Mouse (Mus musculus) heart, postnatal 36 days (tissue): Measurements from ENCODE around the gene Mustn1. TPM values are rescaled to one million over a fixed set of nuclear protein-coding genes. Genes with fewer than 3 reads are reported as not detected.
A peak's percentile ranks its signal among the peaks of the same experiment; 100 is the strongest.

ENCODE experiments used
- DNase-seq, 2 experiments: peaks; one replicate each; pipeline ENCODE4 v3.0.0; 2021 to 2022
- intact Hi-C: fragments of 180-260 bp; cut with DNase I; formaldehyde crosslinking; loops from one replicate; pipeline ENCODE4 v1.15.1; 2025
- total RNA-seq, 2 experiments: library from RNA; stranded (reverse); gene quantifications; 2 replicates each; pipeline ENCODE4 v1.2.3; 2021

Mustn1 gene
- total RNA-seq, 2 experiments from 2014 or later: 12.7 to 16.5 TPM

- no peak for DNase-seq
- intact Hi-C loops: no loop called here
Measured at GRCm38 (mm10) chr14:30877827-30878226, 1.2 kb upstream of the Mustn1 start.

GRCm38 (mm10) chr14:30879794-30880193, 794 bp downstream of the Mustn1 start:
- intact Hi-C loops: loop anchor here (5.0 kb wide), 3 partner anchors 52 to 287 kb away; partner anchors contain the start of gene Tmem110
- DNase-seq: no peak

DNA sequence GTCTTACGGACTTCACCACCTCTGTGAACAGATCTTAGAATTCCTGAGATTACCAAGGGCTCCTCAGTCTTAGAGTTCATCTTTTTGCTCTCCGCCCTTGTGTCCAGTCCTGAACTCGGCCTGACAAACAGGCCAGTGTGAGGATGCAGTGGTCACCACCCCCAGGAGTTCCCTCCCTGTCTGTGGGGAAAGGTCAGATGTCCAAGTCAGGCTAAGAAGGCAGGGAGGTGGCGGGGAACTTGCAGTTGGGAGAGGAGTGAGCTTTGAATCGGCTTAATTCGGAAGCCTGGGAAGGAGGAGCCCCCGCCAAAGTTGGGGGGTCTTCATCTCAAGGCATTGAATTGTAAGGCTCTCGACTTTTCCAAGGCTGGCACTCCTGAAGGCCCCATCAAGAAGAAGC, 1.3 kb downstream of the Mustn1 start:
- intact Hi-C loops: loop anchor here (5.0 kb wide), 3 partner anchors 53 to 288 kb away; partner anchors contain the start of gene Tmem110

GRCm38 (mm10) chr14:30880811-30881717, 2.1 kb downstream of the Mustn1 start:
- intact Hi-C loops: loop anchor here (1.0 to 5.0 kb wide), 4 partner anchors 15 to 289 kb away; partner anchors contain the start of gene Tmem110
- DNase-seq: peak; percentile 70 to 83

More for the DNA sequence above, 1.3 kb downstream of the Mustn1 start:
- DNase-seq: no peak

- intact Hi-C loops: loop anchor here (1.0 to 5.0 kb wide), 4 partner anchors 15 to 289 kb away; partner anchors contain the start of gene Tmem110
- no peak for DNase-seq
Measured at GRCm38 (mm10) chr14:30881718-30882108, 2.7 kb downstream of the Mustn1 start.

DNA sequence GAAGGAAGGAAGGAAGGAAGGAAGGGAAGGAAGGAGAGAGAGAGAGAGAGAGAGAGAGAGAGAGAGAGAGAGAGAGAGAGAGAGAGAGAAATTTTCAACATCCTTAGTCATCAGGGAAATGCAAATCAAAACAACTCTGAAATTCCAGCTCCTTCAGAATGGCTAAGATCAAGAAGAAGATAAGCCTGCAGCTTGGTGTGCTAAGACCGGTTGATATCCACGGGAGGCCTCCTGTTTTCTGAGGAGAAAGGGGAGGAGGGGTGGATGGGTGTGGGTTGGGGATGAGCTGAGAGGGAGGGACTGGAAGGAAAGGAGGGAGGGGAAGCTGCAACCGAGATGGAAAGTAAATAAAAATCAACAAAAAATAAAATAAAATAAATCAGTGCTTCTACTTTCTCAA, 6.3 kb downstream of the Mustn1 start:
- intact Hi-C loops: no loop called here
- DNase-seq: no peak

GRCm38 (mm10) chr14:30886204-30886603, 7.2 kb downstream of the Mustn1 start, which contains the start of gene Itih4:
Itih4 (plus strand) TSS chr14:30886476.
- intact Hi-C loops: no loop called here
- no peak for DNase-seq

DNA sequence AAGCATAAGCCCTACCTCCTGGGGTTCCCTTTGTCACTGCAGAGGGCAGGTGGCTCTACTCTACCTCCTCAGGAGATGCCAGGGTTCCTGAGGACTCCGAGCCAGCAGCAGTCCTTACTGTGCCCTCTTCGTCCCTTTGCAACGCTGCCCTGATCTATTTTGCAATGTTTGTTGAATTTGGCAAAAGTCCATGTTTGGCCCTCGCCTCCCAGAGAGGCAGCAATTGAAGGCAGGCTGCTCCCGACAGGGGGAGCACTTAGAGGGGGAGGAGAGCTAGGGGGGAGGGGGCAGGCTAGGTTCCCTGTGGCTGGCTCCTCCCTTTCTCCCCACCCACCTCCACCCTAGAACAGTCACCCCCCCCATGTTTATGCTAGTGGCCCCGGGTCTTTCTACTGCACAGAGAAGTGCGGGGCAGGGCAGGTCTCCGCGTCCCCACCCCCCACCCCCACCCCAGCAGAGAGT, 9.3 kb downstream of the Mustn1 start:
- intact Hi-C loops: no loop called here
- peak; percentile 57 to 63 for DNase-seq

DNA sequence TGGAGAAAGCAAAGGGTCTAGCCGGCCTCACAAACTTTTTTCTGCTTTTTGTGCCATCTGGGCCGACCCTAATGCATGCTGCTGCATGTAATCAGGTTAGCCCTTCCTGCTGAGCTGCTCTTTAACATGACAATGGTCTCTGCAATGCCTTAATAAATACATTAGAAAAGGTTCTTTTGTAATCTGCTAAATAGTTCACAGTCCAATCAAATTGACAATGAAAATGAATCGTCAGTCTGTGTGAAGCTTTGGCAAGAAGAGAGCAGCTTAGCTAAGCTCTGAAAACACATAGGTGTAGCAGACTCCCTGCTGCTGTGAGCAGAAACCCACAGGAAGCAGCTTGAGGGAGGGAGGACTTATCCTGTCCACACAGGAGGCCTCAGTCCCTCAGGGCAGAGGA, 21.0 kb downstream of the Mustn1 start:
- DNase-seq: no peak
- intact Hi-C loops: no loop called here

- intact Hi-C loops: no loop called here
- no peak for DNase-seq
Measured at GRCm38 (mm10) chr14:30902628-30903027, 23.6 kb downstream of the Mustn1 start.

DNA sequence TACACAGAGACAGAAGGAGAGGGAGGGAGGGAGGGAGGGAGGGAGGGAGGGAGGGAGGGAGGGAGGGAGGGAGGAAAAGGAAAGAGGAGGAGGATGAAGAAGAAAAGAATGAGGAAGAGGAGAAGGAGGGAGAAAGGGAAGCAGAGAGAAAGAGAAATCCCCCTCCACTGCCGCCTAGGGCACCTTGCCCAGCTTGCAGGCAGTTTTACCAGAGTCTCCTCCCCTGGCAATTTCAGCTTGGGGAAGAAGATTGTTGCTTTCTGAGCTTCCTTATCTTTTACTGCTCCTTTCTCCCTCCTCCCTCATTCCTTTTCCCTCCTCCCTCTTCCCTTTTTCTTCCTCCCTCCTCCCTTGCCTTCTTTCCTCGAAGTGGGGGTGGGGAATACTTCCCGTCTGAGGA, 24.0 kb downstream of the Mustn1 start:
- intact Hi-C loops: no loop called here
- DNase-seq: no peak

DNA sequence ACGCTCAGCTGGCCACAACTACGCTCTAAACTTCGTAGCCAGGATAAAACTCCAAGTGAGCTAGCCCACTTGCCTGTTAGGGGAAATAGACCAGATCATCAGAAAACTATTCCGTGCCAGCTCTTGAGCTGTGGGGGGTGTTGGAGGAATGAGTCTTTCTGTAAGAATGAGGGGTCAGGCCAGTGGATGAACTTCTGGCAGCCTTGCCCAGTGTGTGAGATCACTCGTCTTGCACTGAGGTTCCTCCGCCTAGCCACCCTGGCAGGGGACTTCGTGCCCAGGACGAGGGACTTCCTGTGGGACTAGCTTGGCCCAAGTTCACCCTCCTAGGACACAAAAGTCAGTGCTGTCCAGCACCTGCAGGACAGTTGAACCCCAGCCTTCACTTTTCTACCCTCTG, 25.3 kb downstream of the Mustn1 start:
- intact Hi-C loops: no loop called here
- no peak for DNase-seq

- intact Hi-C loops: no loop called here
- no peak for DNase-seq
Measured at GRCm38 (mm10) chr14:30906001-30906400, 27.0 kb downstream of the Mustn1 start.

- intact Hi-C loops: no loop called here
- no peak for DNase-seq
Measured at GRCm38 (mm10) chr14:30907814-30908265, 28.8 kb downstream of the Mustn1 start.

GRCm38 (mm10) chr14:30911141-30911540, 32.1 kb downstream of the Mustn1 start:
- DNase-seq: no peak
- intact Hi-C loops: no loop called here

DNA sequence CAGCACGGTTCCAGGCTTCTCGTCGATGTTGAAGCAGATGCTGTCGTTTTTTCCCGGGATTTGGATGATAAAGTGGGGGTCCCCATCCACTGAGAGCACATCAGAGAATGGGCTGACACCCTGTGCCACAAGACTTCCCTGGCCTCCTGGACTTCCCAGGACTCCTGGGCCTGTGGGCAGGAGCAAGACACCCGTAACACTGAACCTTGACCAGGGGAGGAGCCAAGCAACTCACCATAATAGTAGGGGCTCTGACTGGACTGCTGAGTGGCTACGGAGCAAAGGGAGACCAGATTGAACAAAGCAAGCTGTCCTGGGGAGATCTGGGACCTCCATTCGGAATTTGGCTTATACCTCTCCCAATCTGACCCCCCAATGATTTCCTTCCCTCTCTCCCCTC, 33.6 kb downstream of the Mustn1 start:
- no peak for DNase-seq
- intact Hi-C loops: no loop called here

GRCm38 (mm10) chr14:30913404-30913803, 34.4 kb downstream of the Mustn1 start:
- intact Hi-C loops: no loop called here
- peak in 1 of 2 experiments; percentile 13 for DNase-seq

DNA sequence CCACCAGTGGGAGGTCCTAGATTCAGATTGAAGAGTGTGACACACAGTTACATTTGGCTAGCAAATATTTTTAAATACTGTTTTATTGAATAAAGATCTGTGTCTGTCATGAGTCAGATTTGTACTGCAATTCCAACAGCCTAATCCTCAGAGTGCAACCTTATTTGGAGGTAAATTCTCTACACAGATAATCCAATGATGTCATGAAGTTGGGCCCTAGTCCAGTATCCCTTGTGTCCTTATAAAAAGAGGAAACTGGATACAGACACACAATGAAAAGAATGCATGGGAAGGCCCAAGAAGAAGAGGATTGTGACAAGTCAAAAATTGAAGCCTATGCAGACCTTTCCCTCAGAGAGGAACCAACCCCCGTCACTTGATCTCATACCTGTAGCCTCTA, 37.5 kb downstream of the Mustn1 start:
- intact Hi-C loops: no loop called here
- DNase-seq: no peak

DNA sequence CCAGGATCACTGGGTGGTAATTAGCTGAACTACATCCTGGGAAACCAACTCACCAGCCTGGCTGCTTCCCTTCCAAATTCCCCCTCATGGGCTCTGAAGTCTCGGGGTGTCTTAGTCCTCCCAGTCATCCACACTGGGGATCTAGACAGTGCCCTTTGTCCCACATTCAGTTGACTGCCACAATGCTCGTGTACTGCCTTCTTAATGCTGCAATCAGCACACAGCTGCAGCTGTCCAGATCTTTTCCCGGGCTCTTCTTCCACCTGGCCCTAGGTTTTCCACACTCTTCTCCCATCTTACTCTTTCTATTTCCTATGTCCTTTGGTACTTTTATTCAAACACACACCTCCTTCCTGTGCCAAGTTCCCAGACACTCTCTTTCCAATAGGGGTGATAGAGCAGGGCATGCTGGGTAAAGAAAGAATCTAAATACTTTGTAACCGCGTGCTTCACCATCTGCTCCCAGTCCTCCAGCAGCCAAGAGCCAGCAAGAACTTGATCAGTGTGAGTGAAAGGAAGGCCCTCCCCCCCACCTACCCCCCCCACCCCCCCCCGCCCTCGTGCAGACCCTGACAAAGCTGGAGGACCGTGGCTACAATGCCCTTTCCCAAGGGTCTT, 43.2 kb downstream of the Mustn1 start:
- no peak for DNase-seq
- intact Hi-C loops: no loop called here

DNA sequence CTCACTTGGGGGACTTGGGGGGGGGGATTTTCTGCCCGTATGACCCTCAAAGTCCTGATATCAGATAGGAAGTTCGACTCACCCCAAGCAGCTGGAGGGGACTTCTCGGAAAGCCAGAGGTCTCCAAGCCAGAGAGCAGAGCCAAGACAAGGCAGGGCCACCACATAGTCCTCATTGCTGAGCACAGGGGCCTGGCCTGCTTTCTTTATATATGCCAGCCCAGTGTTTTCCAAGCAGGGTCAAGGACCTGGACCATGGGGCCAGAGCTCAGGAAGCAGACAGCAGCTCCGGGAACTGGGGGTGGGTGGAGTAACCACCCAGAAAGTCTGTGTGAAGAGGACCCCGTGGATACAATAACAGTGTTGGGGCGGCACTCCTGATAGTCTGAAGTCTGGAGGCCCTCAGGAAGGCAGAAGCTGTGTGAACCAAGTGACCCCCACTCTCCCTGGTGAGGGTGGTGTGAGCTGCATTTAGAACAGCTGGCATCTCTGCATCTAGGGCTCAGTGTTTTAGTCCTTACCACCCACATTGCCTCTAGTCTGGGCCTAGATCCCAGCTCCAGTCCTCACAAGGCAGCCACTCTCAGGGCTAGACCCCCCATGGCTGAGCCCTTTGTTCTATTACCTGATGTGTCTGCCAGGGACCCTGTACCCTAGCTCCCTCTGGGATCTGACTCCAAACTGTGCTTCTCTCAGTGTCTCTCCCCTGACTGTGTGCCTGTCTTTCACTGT, 44.5 kb downstream of the Mustn1 start, which contains the start of gene Itih3:
Itih3 (minus strand) TSS at position 386 of the 731 bp plus-strand sequence.
- no peak for DNase-seq
- intact Hi-C loops: no loop called here

- DNase-seq: no peak
- intact Hi-C loops: no loop called here
Measured at GRCm38 (mm10) chr14:30925492-30925891, 46.5 kb downstream of the Mustn1 start.
